Mouse (Mus musculus) embryo, embryonic 10.5 days (tissue): Measurements from ENCODE around the gene Nog.
A peak's percentile ranks its signal among the peaks of the same experiment; 100 is the strongest.

Source experiments
- DNase-seq: peaks from one replicate; pipeline ENCODE4 v3.0.0-alpha.2; 2015; ENCODE audit warnings: low spot score

Nog gene

DNA sequence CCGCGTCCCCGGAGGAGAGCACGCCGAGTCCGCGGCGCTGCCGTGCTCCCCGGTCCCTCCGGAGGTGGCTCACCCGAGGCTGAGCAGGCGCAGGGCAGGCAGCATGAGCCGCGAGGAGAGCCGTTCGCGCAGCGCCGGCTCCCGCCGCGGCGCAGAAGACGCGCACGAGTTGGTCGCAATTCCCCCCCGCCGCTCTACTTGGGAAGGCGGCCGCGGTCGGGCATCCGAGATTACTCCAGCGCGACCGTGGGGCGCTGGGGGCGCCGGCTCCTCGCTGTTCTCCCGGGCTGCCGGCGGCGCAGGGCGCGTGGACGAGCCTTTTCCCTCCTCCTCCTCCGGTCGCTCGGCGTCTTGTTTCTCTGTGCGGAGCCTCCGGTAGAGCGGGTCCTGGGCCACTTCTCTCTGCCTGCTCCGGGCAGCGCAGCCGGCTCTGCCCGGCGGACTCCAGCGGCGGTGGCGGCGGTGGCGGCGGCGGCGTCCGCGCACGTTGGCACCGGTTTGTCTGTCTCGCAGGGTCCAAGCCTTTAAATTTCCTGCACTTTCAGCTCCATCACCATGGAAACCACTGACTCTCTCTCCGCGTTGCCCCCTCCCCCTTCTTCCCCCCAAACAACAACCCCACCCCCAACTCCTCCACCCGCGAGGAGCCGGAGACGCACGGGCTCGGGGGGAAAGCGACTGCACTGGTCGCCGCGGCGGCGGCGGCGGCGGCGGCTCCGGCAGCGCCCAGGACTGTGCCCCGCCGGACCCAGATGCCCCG is at the start of gene Nog:
TSS of gene Nog (minus strand) at position 277 of the 760 bp plus-strand sequence.
- peak; percentile 82 for DNase-seq

DNA sequence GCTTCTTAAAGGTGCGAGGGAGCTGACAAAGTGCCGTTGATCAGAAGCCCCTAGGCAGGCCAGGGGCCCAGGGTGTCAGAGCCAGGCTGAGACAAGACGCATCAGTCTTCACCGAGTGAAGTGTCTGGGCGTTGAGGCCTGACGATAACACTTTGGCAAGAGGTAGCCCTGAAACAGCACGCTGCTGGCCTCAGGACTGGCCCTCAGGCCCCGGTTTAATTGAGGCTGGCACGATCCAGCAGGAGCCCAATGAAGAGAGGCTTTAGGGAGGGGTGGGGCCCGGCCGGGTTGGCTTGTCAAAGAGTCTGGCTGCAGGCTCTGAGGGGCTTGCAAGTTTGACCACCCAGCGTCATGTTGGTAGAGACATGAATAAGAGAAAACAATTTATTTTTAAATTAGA is 38.1 kb upstream of the Nog start:
- no peak for DNase-seq

DNA sequence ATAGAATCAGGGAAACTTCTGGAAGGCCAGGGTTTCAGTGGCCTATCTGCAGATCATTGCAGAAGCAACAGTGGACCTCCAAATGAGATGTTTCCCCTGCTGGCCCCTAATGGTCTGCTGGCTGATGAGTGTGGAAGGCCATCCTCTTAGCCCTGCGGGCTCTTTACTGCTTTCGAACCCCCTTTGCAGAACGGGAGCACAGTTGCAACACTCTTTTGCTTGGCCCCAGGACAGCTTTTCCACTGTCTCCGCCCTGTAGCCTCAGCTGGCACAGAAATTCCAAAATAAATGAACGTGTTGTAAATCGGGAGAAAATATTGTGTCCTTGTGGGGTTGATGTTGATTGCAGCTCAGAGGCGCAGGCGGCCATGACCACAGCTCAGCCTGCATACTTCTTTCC is 37.7 kb upstream of the Nog start:
- no peak for DNase-seq

DNA sequence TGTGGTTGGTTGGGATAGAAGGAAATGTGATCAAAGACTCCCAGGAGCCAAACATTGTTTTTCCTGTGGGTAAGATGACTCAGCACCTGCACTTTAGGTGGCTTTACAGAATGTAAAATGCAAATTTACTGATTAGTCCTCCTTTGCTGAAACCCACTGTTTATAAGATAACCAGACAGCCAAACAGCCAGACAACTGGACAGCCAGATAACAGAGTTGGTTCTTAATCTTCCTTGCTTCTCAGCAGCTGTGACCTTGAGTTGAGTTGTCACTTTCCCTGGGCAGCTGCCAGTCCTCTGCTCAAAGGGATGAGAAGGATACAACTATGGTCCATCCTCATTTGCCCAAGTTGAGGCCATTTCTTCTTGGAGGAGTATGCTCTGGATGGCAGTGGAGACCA is 35.8 kb upstream of the Nog start:
- DNase-seq: no peak

DNA sequence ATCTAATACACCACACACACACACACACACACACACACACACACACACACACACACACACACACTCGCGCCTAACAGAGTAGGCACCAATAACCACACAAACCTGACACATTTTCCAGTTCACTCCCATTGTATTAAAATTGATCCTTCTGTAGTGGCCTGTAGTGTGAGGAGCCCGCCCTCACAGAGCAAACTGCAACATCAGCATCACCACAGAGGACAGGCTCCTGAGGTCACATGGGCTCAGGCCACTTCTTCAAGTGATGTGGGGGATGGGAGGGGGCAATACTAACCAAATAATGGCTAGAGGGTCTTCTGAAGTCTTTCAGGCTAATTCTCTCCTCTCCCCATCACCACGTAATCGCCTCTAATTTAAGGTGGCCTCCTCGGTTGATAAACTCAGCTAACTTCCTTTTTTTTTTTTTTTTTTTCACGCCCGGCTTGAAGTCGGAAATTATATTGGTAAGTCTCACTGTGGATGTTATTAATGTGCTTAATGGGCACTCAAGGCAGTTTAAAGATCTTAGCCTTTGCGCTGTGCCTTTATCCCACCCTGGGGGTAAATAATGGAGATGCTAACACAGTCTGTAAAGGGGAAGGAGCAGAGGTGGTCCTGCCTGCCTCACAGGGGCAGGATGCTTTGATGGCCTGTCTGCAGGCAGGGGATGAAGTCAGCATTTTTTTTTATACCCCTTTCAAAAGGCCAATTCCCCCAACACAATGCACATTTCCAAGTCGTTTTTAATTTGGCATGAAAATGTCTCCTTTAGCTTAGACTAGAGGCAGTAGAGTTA is 25.2 kb upstream of the Nog start:
- DNase-seq: peak; percentile 41

DNA sequence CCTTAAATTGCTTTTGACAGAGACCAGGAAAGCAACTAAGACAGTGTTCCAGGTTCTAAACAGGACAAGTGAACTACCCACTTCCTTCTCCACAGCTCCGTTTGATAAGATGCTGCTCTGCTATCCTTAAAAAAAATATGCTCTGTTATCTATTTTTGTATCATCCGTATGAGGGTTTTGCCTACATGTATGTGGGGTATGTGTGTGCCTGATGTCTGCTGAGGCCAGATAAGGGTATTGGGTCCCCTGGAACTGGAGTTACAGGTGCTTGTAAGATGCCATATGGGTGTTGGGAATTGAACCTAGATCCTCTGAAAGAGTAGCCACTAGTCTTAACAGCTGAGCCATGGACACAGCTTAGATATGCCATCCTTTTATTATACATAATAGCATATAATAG is 19.6 kb upstream of the Nog start:
- no peak for DNase-seq

DNA sequence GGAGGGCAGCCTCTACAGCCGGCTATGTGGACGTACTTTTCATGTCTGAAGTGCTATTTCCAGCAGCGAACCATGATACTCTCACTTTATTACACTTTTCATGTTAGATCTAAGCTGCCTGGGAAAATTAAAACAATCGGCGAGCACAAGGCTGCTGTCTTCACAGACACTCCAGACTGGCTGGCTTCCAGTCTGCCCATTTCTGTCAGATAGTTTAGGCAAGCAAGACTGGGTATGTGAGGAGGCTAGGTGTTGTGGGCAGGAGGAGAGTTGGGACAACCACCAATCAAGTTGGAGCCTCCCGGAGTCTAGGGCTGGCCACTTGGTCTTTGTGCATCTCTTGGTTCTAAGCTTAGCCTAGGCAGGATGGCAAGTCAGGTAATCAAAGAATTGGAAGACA is 17.5 kb upstream of the Nog start:
- DNase-seq: no peak

DNA sequence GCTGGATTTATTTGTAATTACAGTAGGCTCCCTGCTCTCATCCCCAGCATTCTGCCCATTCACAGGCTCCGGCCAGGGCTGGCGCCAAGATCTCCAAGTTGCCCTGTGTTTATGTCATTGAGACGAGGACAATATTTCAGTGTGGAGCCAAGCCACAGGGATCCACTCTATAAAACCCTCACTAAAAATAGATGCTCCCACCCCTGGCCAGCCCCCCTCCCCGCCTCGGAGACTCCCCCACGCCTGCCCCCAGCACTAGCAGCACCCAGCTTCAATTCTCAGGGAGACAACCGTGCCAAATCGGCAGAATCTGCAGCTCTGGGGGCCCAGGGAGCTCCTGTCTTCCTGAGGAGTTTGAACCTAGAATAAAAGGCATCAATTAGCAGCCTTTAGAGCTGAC is 16.2 kb upstream of the Nog start:
- DNase-seq: no peak

DNA sequence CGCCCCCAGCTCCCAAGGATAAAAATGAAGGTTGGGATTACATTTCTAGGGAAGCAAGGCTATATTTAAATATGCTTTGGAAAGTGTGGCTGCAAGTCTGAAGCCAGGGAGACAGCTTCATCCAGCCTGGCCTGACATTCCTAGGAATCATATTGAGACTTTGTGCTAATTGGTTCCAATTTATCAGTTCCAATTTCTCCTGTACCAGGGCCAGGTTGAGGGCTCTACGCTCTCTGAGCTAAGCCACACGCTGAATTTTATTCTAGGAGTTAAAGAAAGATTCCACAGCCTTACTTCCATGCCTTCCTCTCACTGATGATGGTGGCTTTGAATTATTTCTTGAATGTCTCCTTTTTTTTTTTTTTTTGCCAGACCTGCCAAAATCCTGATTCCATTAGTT is 15.6 kb upstream of the Nog start:
- no peak for DNase-seq

DNA sequence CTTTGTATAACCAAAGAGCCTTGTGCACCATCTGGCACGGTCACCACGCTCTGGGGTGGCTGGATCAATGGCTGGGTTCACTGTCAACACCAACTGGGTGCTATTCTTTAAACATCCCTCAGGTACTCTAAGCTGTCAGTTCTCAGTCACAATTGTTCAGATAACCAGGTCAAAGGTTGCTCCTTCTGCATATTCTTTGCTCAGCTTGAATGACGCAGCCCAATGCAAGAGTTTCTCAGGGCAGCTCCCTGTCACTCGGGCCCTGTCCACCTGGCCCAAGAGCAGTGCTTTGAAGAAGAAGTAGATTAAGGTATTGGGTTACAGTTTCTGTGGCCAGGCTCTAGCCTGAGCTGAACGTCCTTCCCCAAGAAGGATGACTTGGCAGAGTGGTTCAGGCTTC is 12.2 kb upstream of the Nog start:
- DNase-seq: no peak

DNA sequence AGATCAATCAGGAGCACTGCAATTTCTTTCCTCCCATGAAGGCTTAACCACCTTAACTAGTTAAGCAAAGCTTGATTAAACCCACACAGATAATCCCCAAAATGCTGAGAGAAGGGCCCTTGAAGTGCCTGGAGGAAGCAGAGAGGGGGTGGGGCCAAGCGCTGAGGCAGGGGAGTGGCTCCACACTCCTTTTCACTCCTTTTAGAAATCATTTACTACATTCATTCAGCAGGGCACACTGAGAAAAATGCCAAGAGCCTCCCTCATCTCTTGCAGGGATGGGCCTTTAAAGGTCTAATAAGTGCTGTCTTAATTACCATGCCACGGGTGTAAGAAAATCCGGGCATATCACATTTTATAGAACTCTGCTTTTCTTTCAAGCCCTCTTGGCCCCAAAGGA is 10.2 kb upstream of the Nog start:
- DNase-seq: peak; percentile 23

DNA sequence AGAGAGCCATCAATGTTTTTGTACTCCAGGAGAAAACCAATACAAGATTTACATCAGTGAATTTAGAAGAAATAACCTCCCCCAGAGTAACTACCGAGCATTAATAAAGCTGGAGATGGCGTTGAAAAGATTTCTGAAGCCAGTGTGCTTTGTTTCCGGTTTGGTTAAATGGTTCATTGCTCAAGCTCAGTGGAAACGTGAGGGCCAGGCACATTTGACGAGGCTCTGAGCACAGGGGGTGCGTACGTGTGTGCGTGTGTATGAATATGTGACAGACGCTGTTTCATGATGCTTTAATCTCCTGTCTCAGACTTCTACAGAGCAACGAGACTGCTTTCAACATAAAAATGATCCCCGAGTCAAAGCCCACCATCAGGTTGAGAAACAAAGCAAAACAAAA is 8.1 kb upstream of the Nog start:
- DNase-seq: no peak

DNA sequence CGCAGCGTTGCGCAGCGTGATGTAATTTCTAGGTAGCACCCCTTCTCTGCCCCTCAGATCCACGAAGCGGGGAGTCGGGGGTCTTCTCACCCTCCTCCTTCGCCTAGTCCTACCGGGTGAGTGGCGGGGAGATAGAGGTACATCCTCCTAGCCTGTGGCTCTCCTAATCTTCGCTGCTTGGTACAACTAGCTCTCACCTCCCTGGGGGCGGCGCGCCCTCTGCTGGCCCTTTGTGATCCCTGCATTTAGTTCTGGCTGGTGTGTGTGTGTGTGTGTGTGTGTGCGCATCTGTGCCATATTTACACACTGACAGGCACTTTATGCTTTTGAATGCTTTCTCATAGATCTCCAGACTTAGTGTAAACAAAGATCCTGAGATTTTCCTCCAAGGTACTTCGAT is 1.3 kb upstream of the Nog start:
- DNase-seq: peak; percentile 95

DNA sequence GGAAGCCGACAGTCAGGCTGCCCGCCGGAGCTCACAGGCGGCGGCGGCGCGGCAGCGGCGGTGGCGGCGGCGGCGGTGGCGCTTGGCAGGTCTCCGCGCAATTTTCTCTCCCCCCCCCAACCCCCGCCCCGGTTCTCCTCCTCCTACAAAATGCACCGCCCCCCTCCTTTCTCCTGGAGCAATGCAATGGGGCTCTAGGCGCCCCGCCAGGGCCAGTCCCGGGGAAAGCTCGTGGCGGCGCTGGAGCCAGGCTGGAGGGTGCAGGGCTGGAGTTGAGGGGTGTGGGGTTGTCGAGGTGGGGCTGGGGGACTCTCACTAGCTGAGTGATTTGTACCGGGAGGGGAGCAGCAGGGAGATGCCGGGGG is 666 bp upstream of the Nog start:
- DNase-seq: peak; percentile 74

DNA sequence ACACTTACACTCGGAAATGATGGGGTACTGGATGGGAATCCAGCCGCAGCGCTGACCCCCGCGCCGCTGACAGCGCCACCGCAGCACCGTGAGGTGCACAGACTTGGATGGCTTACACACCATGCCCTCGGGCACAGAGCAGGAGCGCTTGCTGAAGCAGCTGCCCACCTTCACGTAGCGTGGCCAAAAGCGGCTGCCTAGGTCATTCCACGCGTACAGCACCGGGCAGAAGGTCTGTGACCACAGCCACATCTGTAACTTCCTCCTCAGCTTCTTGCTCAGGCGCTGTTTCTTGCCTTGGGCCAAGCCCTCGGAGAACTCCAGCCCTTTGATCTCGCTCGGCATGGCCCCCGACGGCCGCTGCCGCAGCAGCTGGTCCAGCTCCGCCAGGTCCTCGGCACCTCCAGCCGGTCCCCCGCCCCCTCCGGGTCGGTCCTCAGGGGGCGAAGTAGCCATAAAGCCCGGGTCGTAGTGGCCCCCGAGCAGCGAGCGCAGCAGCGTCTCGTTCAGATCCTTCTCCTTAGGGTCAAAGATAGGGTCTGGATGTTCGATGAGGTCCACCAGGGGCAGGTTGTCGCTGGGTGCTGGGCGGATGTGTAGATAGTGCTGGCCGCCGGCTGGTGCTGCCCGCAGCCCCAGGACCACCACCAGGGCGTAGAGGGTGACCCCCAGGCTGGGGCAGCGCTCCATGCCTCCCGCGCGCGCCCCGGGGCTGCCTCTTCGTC is 639 bp downstream of the Nog start:
- DNase-seq: peak; percentile 60

DNA sequence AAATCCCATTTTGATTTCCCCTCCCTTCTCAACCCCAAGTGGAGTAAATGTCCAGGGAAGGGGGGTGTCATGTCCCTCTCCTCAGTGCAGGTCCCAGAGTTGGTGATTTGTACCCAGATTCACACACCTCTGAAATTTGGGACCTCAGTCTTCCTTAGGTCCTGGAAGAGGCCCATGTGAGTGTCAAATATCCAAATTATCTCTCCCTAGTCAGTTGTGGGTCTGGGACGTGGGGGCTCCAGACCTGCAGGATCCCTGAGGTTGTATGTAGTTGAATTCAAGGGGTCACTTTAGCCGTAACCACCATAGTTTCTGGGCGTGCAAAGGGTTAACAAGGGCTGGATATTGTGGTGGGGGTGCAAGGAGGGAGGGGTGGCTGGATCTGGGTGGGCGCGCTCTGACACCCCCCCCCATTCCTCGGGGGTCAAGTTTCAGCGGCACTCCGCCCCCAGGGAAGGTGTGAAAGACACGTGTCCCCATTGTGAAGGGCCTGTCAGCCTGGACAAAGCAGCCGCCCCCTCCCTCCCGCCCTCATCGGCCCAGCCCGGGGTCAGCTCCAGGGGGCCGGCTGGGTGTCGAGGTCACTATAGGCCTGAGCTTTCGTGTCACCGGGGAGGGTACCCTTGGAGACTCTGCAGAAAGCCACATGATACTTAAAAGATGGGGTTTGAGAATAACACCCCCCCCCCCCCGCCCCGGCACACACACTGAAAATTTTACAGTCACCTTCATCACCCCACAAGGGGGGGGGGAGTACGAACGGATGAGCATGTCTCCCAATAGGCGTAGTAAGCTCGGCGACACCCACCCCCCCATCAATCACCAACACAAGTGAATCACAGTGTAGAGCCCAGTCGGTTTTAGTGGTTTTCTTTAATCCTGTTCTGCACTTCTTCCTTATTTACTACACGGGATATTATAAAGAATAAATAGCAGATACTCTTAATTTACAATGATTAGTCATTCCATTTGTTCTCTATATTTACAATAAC is 2.1 kb downstream of the Nog start:
- DNase-seq: peak; percentile 63

DNA sequence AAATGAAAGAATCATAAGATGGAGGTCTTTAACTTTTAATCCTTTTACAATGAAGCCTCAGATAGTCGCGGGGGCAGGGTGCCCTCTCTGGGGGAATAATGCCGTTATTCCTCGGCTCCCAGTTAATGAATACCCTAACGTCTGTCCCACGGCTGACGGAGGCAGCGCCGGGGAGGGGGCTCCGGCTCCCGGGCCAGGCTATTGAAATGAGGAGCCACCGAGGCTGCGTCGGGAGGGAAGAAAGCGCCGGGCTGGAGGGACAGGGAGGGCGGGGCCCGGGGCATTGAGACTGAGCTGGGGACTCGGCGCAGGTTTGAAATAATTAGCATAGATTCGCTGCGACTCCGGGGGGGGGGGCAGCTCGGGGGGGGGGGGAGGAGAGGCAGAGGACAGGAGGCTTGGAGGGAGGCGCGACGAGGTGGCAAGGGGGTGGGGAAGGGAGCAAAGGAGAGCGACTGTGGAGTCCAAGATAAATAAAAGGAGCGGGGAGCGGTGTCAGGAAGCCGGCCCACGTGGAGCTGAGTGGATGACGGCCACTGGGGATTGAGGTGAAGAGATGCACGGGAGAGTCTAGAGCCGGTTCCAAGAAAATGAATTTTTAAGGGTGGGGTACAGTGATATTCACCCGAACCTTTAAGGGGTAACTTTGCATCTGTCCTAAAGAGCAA is 2.9 kb downstream of the Nog start:
- DNase-seq: peak; percentile 86

DNA sequence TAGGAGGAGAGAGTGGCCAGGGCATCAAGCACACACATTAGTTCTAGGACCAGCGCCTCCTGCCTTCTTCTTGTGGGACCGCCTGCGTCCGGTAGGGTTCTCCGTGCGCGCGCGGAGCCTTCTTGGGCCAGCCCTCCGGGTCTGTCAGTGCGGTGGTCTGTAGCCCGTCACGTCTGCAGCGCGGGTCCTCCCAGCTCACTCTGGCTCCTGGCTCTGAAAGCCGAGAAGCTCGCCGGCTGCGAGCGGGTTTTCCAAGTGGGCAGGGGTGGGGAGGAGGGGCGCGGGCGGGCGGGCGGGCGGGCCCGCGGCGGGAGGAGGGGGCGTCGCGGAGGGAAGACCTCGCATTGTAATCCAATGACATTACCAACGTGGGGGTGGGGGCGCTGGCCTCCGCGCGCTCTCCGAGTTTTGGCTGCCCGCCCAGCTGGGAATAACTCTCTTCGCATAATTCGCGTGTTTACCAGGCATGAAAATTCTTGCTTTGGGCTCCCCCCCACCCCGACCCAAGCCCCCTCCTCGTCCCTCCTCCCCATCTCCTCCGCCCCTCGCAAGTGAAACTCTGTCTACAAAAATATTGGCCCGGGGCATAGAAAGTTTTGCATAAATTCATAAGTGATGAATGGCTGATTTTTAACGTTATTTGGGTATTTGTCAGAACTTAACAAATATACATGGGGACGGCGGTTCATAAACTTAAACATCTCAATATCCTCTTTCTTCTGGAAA is 3.7 kb downstream of the Nog start:
- peak; percentile 87 for DNase-seq

DNA sequence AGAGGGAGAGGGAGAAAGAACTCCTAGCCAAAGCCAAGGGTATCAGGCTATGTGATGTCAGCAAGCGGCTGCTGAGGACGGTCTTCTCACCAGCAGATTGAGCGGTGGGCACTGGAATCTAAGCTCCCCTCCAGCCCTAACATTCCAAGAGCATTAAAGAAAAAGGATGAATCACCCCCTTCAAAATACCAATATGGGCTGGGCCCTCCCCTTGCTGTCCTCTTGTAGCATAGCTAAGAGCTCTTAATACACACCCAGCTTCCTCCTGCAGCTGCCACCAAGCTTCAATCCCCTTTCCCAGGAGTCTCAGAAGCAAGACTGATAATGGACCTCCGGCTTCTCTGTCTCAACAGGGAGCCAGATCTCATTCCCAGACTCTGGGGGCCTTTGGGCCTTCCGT is 4.6 kb downstream of the Nog start:
- DNase-seq: peak; percentile 28

DNA sequence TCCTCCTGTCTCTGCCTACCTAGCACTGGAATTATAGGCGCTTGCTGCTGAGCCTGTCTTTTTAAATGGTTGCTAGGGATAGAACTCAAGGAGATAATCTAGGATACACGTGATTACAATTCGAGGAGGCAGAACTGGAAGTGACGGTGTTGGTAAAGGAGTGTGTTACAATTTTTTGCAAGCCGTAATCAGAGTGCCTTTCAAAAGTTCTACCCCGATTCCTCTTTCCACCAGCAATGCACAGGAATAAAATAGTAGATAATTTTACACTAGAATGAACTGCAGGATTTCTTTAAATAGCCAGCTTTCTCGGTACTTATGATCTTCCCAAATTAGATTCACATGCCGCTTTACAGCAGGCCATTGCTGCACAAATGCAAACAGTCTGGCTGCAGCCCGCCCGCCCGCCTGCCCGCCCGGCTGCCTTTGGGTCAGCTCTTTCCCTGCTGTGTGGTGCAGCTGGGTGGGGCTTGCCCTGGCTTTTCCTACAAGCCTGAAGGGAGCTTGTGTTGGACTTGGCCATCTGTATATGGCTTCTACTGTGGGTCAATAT is 32.2 kb downstream of the Nog start:
- DNase-seq: no peak
